Mouse (Mus musculus) v-Abl transformed pro-B cells (cell line): Measurements from ENCODE around the gene Cd72.

ENCODE experiments used
- in situ Hi-C, 2 experiments: fragments of 400-800 bp; cut with MboI; formaldehyde crosslinking; loops; one replicate each; pipeline ENCODE4 v1.15.1; 2025; ENCODE audit not compliant: unreplicated experiment in 2 of 2

Gene Cd72

DNA sequence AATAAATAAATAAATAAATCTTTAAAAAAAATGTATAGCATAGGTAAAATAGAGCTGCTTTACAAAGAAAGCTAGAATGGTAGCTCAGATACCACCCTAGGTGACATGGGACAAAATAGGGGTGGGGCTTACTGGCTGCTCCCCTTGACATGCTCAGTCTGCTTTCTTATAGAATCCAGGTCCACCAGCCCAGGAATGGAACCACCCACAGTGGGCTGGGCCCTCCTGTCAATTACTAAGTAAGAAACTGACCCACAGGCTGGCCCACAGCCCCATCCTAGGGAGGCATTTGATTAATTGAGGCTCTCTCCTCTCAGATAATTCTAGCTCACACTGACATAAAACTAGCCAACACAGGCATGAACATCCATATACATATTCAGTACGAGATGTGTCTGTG, 21.6 kb downstream of the Cd72 start:
- in situ Hi-C loops: loop anchor here (5.0 to 10.0 kb wide), 2 partner anchors 122 to 279 kb away; partner anchors contain the start of gene Olfr71 (in 1 of the 2)

DNA sequence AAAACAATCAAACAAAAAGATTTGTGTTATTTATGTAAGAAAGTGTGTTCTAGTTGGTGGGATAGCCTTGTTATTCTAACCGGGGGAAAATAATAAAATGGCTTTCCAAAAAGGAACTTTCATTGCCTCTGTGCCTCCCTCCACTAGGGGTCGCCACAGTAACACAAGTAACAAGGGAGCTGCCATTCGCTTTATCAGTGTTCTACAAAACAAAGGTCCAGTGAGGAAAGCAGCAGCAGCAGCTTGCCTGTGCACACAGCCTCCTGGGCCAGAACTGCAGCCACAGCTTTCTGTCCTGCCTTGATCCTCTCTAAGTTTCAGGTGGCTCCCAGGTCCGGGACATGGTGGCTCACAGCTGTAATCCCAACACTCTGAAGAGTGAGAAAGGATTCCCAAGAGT, 22.7 kb downstream of the Cd72 start:
- in situ Hi-C loops: loop anchor here (5.0 to 10.0 kb wide), 2 partner anchors 123 to 281 kb away; partner anchors contain the start of gene Olfr71 (in 1 of the 2)

DNA sequence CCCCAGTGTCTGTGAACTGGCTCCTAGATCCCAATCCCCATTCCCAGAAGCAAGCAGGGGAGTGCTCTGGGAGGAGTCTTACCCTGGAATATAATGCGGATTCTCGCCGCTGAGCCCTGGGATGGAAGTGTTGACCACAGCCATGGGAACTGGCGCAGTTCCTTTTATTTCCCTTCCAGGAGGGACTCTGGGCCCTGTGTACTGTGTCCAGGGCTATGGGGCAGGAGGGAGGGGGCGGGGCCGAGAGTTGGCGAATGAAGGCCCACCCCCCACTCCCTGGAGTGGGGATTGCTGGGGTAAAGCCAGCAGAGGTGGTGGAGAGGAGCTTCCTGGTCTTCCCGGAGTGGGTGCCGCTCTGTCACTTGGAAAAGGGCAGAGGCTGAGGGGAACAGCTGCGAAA, 25.5 kb downstream of the Cd72 start, which contains the start of gene Fam166b:
TSS of gene Fam166b (minus strand) at position 189 of the 400 bp plus-strand sequence.
- in situ Hi-C loops: loop anchor here in 1 of 2 experiments (10.0 kb wide), 1 partner anchor 436 kb away; no protein-coding TSS in a partner anchor

DNA sequence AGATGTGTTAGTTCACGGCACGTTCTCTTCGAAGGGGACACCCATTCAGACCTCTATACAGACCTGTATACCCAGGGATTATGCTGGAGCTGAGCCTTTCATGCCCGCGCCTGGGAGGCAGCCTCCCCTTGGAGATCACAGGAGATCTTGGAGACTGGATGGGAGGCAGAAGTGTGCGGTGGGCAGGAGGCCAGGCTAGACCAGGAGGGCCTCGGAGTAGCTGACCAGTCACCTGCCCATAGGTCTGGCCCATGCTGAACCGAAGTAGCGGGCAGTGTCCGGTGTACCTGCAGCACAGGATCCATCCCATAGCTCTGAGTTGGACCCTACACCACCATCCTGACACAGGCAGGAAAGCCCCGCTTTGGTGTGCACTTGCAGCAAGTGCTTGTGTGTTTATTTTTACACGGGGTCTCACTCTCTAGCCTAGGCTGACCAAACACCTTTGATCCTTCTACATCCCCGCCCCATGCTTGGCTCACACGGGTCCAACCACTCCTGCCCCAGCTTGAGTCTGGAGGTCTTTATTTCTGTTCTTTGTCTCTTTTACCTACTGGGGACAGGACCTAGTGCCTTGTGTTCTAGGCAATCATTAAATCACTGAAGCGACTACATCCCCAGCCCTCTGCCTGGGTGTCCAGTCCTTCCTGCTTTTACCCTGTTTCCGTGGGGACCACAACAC, 26.1 kb downstream of the Cd72 start:
- in situ Hi-C loops: loop anchor here in 1 of 2 experiments (10.0 kb wide), 1 partner anchor 436 kb away; no protein-coding TSS in a partner anchor

DNA sequence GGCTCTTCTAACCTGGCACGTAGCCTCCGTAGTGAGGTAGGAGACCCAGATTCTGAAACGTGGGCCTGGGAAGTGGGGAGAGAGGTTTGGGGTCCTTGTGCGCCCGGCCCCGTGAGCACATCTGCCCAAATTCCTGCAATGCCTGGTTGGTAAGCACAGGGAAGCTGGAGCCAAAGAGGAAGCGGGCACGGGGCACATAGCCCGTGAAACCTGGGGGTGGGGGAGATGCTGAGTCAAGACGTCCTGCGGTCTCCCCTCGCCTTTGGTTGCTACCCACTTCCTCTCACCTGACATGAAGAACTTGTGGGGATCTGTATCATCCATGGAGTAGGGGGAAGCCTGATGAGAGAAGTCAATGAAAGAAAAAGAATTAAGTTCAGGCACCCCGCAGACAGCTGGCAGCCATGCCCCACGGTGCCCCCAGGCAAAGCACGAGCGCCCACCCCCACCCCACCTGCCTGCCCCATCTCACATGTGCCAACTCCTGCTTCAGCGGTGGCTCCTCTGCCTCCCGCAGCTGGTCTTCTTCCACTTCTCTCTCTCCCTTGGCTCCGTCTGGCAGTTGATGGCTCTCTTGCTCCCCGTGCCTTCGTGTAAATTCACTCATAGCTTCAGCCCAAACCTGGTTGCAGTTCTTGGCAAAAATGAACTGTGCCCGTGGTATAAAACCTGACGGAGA, 26.8 kb downstream of the Cd72 start:
- in situ Hi-C loops: loop anchor here in 1 of 2 experiments (10.0 kb wide), 1 partner anchor 437 kb away; no protein-coding TSS in a partner anchor

DNA sequence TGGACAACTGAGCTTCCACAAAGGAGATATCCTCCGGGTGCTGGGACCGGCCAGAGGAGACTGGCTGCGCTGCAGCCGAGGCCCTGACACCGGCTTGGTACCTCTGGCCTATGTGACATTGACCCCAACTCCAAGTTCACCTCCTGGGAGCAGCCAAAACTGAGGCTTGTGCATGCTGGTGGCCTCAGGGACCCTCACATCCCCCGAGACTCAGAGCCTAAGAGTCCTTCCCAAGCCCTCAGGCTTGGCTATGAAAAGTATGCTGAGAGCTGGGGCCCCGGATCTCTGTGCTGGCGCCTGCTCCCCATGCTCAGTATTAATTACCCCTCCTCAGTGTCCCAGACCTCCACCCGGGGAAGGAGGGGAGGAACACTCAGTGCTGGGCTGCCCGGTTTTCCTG, 27.9 kb downstream of the Cd72 start:
- in situ Hi-C loops: loop anchor here in 1 of 2 experiments (10.0 kb wide), 1 partner anchor 438 kb away; no protein-coding TSS in a partner anchor

DNA sequence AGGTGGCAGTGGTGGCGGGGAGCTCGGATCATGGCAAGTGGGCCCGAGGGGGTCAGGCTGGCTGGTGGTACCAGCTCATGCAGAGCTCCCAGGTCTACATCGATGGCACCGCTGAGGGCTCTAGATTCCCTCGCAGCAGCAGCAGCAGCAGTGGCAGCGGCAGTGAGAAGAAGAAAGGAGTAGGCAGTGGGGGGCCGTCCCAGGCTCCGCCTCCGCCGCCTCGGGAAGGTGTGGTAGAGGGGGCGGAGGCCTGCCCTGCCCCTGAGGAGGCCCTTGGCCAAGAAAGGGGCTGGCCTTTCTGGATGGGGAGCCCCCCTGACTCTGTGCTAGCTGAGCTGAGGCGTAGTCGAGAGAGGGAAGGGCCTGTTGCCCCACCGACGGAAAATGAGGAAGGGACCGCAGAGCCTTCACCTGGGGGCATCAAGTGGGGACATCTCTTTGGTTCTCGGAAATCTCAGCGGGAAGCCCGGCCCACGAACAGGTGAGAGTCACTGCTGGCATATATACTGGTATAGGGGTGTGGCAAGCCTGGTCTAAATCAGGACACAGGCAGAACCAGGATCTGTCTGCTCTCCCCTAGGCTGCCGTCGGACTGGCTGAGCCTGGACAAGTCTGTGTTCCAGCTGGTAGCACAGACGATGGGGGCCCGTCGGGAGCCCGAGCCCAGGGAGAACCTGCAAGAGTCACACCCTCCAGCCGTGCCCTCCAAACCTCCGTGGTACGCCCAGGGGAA, 28.6 kb downstream of the Cd72 start:
- in situ Hi-C loops: loop anchor here in 1 of 2 experiments (10.0 kb wide), 1 partner anchor 439 kb away; no protein-coding TSS in a partner anchor

DNA sequence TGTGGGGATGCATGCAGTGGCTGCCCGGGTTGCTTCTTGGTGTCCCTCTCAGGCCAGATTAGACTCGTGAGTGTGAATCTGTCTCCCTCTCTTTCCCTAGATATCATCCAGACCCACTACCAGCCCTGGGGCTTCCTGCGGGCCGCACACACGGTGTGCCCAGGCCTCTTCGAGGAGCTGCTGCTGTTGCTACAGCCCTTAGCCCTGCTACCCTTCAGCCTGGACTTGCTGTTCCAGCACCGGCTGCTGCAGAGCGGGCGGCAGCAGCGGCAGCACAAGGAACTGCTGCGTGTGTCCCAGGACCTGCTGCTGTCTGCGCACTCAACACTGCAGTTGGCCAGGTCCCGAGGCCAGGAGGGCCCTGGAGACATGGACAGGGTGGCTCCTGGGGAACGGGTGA, 29.2 kb downstream of the Cd72 start:
- in situ Hi-C loops: loop anchor here in 1 of 2 experiments (10.0 kb wide), 1 partner anchor 440 kb away; no protein-coding TSS in a partner anchor

DNA sequence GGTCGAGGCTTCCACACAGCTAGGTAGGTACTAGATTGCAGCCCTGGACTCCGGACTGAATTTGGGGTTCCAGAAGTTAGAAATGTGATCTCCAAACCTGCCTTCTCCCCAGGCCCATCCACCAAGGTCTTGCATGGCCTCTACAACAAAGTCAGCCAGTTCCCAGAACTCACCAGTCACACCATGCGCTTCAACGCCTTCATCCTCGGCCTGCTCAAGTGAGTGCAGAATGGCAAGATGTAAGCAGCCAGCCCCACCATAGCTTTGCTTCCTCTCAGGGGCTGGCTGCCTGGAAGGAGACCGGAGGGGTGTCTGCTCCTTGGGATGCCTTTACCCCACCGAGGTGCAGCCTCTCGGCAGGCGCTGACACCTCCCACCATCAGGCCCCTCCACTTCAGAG, 30.4 kb downstream of the Cd72 start:
- in situ Hi-C loops: loop anchor here (5.0 to 25.0 kb wide), 3 partner anchors 288 to 441 kb away; partner anchors contain the start of genes Olfr155 (in 1 of the 2) and Olfr71 (in 1 of the 2)

DNA sequence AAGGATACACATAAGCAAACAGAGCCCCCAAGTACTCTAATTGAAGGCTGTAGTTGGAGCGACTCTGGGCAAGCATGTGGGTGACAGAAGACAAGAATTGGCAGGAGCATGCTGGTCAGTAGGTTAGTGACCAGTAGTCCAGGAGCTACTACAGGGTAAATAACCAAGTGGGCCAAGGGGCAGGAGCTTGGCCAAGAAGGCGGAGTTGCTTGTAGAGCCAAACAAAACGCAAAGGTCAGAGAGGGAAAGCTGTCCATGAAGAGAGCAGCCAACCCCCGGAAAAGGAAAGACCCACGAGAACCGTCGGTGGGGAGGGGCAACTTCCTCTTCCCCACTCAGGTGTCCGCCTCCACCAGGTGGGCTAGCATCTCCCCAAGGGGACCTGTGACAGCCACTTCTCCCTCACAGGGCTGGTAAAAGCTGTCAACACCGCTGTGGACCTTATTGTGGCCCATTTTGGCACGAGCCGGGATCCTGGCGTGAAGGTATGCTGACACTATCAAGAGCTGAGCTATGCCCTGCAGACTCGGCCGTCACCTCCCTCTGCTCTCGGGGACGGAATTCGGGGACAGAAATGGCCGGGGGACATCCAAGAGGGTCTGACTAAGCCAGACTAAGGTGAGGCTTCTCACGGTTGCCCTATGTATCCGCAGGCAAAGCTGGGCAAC, 31.0 kb downstream of the Cd72 start:
- in situ Hi-C loops: loop anchor here (5.0 to 25.0 kb wide), 3 partner anchors 289 to 441 kb away; partner anchors contain the start of genes Olfr155 (in 1 of the 2) and Olfr71 (in 1 of the 2)

DNA sequence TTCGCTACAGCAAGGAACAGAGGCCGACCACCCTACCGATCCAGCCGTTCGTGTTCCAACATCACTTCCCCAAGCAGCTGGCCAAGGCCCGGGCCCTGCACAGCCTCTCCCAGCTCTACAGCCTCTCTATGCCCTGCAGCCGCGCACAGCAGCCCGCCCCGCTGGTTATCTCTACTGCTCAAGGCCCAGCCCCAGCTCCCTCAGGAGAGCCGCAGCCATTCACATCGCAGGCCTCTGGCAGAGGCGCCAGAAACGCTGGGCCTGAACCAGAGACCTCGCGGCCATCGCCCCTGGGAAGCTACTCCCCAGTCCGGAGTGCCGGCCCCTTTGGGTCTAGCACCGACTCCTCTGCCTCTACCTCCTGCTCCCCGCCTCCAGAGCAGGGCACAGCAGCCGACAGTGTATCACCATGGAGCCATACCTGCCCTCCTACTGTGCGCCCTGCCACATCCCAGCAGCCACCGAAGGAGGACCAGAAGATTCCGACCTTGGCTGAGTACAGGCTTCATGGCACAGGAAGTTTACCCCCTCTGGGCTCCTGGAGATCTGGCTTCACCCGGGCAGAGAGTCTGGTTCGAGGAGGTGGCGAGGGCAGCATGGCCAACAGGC, 32.7 kb downstream of the Cd72 start:
- in situ Hi-C loops: loop anchor here (5.0 to 25.0 kb wide), 3 partner anchors 291 to 443 kb away; partner anchors contain the start of genes Olfr155 (in 1 of the 2) and Olfr71 (in 1 of the 2)

DNA sequence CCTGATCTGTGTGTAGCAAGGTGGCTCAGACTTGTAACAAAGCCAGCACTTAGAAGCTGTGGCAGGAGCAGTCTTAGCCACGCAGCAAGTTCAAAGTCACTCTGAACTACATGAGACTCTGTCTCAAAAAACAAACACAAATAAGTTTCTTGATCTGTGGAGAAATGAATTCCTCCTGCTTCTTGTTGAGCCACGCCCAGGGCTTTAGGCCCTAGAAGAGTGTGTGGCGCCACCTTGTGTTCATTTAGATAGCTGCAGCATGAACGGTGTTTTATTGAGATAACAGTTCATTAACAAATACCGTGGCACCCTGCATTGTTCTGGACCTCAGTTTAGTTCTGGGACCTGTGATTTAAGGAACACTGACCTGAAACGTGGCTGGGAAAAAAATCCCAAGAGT, 34.1 kb downstream of the Cd72 start:
- in situ Hi-C loops: loop anchor here (5.0 to 25.0 kb wide), 3 partner anchors 292 to 444 kb away; partner anchors contain the start of genes Olfr155 (in 1 of the 2) and Olfr71 (in 1 of the 2)

DNA sequence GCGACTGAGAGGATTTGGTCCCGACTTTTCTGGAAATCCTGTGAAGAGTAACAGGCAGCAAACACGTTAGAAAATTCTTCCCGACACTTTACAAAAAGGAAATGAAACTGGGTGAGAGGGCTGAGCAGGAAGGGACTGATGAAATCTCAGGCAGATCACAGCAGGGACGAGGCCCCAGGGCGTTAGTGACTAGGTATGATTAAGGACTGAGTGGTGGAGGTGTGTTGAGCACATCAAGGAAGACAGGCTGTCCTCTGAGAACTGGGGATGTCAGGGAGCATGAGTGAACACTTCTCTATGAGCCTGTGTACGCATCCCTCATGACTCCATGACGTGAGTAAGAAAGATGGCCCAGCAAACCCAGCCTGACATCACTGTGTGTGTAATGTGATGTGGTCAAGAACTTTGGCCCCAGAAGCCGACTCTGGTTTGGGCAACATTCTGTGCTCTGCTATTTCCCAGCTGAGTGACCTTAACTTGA, 34.6 kb downstream of the Cd72 start:
- in situ Hi-C loops: loop anchor here (5.0 to 25.0 kb wide), 4 partner anchors 292 to 445 kb away; partner anchors contain the start of genes Fam214b (in 2 of the 2), Olfr155 (in 1 of the 2) and Olfr71 (in 1 of the 2)

DNA sequence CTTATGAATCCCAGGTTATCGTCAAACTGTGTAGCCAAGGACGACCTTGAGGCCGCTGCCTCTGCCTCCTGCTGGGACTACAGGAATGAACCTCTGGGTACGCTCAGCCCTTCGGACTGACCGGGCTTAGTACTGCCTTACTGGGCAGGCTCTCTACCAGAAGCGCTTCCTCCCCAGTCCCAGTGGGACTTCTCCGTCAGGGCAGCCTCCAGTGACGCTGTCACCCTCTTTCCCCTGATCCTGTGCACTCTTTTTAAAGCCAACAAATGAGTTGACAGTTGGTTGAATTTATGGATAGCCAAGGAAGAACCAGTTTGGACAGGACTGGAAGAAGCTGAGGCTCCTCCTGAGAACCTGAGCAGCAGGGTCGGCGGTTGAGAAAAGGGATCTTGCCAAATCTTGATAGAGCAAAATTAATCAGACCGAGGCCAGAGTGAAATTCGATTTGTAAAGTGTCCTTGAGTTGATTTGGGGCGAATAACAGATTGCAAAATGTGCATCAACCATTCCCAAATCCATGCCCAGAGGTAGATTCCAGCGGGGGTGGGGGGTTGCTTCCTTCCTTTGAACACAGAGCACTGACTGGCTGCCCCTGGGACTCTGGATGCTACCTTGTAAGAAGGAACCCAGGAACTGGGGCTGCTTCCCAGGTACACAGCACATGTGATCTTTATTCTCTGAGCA, 35.3 kb downstream of the Cd72 start:
- in situ Hi-C loops: loop anchor here (5.0 to 25.0 kb wide), 2 partner anchors 372 to 443 kb away; partner anchors contain the start of genes Fam214b (in 2 of the 2) and Olfr155 (in 1 of the 2)

DNA sequence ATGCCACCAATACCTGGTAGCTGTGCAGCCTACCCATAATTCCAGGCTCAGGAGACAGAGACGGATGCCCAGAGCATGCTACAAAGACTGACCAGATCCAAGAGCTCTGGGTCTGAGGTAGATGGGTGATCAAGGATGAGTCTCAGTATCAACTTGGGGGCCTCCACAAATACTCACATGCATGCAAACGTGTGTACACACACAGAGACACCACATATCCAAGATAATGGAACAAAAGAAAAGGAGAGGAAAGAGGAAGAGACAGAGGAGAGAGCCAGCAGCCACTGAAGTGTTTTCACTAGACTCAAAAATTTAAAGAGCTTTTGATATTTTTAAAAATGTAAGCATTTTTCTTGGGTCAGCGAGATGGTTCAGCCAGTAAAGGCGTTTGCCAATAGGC, 36.0 kb downstream of the Cd72 start:
- in situ Hi-C loops: loop anchor here (5.0 to 25.0 kb wide), 2 partner anchors 371 to 444 kb away; partner anchors contain the start of genes Fam214b (in 2 of the 2) and Olfr155 (in 1 of the 2)

DNA sequence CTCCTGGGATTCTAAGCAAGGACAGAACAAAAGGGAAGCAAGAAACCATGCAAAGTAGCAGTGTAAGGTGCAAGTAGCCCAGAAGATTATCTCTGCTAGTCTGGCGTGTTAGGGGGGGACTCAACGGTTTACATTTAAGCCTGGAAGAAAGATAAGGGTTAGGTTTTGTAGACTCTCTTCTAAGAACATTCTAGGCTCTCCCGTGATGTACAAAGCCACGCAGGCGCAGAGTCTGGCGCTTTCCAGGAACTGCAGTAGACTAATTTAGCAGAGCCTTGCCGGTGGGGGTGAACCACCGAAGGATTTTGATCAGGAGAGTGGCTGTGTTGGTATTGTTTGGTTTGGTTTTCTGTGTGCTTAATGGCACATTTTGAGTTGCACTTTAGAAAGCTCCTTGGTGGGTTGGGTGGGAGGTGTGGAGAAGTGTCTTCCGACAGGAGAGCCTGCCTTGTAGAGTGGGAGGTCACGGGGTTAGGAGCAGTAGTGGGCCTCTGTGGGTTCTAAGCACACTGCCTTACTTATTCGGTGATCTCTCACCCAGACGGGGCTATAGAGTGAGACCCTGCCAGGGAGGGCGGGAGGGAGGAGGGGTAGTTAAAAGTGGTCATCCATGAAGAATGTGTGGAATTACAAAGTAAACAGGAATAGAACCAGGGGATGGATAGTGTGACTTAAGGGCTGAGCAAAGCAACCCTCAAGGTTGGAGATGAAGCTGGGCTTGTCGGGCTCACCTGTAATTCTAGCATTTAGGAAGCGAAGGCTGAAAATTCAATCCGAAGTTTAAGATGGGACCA, 37.0 kb downstream of the Cd72 start:
- in situ Hi-C loops: loop anchor here (5.0 to 25.0 kb wide), 2 partner anchors 370 to 445 kb away; partner anchors contain the start of genes Fam214b (in 2 of the 2) and Olfr155 (in 1 of the 2)

DNA sequence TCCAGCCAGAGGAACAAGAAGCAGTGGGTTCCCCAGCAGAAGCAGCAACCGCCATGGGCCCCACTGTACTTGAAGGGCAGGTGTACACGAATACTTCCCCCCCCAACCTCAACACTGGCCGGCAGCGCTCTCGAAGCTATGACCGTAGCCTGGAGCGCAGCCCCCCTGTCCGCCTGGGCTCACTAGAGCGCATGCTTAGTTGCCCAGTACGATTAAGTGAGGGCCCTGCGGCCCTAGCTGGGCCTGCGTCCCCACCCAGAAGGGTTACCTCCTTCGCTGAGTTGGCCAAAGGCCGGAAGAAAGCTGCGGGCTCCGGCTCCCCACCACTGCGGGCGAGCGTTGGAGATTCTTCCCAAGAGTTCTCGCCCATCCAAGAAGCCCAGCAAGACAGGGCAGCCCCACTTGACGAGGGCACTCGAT, 38.3 kb downstream of the Cd72 start:
- in situ Hi-C loops: loop anchor here (5.0 to 25.0 kb wide), 2 partner anchors 369 to 446 kb away; partner anchors contain the start of genes Fam214b (in 2 of the 2) and Olfr155 (in 1 of the 2)
